Mouse (Mus musculus) left cerebral cortex, adult 11 months (tissue): ENCODE results near the gene Wdr17.

Experiments
- DNase-seq: peaks from one replicate; pipeline ENCODE4 v3.0.0; 2022; ENCODE audit warnings: low spot score

Wdr17 gene

DNA sequence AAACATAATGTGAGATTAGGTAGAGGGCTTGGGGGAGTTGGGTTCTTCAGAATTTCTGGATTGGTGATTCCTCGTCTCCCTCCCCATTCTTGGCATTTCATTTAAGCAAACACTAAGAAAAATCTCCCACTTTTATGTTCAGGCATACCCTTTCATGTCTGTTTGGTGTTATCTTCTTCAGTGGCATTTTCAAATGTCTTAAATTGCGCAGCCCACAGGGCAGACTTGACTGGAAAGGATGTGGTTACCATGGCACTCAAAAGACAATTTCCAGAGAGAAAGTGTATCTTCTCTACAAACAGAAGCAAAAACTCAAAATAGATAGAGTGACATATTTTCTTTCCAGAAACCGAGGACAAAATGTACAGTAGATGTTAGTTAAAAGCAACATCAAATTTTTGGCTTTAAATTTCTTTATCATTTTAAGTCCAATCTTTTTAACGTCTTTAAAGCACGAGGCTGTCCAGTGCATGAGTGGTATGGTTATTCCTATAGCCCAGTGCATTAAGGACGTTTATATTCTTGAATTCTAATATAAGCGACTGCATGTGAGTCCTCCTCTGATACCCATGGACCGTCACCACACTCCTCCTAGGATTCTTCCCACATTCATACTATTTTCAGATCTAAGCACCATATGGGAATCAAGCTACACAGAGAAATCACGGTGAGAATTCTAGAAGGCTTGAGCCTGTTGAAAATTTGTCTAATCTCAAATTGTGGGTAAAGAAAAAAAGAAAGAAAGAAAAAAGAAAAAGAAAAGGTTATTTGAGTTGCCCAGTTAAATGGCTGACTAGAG lies at the start of gene Wdr17:
Gene Wdr17, minus strand, starts transcription at position 198 of the 799 bp plus-strand sequence.
- peak; percentile 60 for DNase-seq

DNA sequence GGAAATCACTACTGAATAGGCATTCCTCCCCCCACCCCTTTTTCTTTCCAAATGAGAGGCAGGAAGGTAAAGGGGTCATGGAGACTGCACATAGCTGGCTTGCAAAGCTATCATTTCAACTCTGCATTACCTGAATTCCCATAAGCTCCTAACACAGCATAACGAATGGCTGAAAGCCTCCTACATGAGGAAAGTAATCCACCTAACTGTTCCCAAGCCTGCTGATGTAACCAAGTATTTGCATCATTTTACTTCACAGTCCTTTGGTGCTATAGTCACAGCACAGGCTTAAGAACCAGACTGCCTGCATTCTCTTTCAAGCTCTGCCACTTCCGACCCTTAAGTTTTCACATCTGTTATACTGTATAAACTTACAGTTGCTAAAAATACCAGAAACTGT lies 45.3 kb upstream of the Wdr17 start:
- no peak for DNase-seq

DNA sequence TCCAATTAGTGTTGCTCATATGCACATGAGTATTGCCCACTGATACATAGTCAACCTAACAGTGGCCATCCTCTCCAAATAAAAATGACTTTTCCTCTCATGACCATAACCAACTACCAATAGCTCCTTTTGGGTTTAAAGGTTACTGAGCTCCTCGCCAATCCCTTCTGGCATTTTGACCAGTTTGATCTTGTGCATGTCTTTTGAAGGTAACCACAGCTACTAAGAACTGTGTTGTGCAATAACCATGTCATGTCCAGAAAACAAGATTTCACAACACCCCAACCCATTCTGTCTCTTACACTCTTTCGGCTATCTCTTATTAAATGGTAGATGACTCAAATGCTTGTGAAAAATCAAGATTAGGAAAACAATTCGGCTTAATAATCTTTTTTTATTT lies 38.0 kb upstream of the Wdr17 start:
- no peak for DNase-seq

DNA sequence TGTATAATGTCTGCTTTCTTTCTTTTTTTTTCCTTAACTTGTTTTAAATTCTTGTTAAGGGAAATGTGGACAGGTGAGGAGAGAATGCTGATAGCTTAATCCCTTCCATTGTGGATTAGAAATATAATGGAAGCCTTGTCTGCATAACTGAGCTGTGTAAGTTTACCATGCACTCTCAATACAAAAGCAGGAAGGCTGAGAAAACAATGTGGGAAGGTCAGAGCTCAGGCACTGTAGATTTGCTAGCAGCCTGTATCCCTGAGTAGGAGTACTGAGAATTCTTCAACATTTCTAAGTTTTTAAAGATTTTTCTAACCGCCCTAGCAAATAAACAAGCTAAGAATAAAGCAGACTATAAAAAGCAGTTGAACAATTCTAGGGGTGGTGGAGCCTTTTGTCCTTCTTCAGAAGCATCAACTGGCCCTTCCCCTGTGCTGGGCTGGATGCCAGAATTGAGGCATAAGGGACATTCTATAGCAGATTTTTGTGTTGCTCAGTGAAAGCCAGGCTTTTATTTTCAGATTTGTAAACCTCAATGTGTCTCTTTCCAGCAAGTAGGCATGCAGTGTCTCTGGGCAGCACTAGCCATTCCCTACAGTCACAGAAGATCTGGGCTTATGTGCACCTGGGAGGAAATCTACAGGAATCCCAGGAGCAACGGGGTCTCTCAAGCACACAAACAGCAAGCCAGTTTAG lies 35.3 kb upstream of the Wdr17 start:
- no peak for DNase-seq

DNA sequence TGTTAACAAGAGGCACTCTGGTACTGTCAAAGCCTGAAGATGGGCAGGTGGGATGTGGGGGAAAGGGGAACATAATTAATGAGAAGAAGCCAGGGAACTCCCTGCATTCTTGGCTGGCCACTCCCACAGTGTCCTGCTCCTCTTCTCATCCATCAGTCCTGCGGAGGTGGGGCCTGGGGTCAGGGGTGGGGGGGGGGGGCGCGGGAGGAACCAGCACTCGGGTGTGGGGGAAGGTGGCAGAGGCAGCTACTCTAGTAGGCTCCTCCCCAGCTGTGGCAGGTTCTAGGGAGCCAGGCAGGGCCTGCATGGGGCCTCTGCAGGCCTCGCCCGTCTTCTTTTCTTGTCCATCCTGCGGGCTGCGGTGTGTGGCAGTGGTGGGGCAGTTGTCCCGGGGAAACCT lies 30.7 kb upstream of the Wdr17 start:
- DNase-seq, result no peak

DNA sequence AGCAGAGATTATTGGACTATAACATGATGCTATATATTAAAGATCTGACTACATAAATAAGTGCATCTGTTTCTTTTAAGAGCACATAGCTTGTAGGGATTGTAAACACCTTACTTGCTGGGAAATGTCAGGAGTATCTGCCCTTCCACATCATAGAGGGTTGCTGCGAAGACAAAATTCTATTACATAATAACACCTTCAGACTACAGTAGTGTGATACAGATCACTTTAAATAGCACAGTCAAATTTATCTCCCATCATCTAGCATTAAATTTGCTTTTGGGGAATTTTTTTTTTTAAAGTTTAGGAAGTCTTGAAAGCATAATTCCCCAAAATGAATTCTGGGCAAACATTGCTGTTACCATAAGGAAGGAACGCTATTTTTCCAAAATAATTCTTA lies 25.9 kb upstream of the Wdr17 start:
- no peak for DNase-seq

- DNase-seq, result no peak
Measured at GRCm38 (mm10) chr8:54899444-54899843, 12.5 kb upstream of the Wdr17 start.

GRCm38 (mm10) chr8:54894637-54895322 lies 7.8 kb upstream of the Wdr17 start:
- no peak for DNase-seq

DNA sequence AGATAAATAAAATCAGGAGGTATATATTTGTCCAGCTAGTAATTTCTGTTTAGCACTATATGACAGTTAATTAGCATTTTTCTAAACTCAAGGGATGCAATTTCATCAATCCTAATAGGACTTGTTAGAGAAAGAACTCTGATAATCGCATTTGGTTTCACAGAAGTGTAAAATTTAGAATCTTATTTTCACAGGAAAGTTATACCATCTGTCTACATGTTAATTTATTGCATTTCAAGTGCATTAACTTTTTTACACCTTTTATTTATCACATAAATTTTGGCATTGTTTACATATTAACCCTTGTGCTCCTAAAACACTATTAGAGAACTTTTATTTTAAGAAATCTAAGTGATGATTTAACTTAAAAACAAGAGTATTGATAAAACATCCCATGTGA lies 7.2 kb upstream of the Wdr17 start:
- DNase-seq, result no peak

DNA sequence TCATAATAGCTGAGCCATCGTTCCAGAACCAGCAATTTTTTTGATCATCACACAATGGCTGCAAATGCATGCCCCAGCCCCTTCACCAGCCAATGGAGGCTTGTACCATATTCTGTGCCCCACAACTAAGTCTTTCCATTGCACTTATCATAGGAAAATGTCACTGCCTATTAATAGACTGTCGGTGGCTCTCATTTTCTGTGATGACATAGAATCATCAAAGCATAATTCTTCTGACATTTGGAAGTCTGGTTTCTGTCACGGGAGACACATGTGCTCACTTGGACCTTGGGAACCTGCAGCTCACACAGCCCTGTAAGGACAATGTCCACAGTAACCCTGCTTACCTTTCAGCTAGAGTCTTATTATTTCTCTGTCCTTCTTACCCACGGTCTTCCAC lies 424 bp downstream of the Wdr17 start:
- no peak for DNase-seq

- DNase-seq, result no peak
Measured at GRCm38 (mm10) chr8:54876458-54876857, 10.5 kb downstream of the Wdr17 start.

DNA sequence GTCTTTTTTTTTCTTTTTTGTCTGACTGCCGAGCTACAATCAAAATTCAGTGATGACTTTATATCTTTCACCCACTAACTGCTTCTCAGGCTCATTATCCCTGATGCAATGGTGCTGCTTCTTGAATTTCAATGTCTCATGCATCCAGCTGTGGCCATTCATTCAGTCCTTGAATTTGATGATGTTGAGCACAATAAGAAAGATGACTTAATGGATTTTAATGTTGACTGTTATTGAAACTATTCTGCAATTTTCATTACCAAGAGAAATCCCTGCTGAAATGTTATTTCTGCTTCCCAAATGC lies 22.3 kb downstream of the Wdr17 start:
- DNase-seq, result no peak

DNA sequence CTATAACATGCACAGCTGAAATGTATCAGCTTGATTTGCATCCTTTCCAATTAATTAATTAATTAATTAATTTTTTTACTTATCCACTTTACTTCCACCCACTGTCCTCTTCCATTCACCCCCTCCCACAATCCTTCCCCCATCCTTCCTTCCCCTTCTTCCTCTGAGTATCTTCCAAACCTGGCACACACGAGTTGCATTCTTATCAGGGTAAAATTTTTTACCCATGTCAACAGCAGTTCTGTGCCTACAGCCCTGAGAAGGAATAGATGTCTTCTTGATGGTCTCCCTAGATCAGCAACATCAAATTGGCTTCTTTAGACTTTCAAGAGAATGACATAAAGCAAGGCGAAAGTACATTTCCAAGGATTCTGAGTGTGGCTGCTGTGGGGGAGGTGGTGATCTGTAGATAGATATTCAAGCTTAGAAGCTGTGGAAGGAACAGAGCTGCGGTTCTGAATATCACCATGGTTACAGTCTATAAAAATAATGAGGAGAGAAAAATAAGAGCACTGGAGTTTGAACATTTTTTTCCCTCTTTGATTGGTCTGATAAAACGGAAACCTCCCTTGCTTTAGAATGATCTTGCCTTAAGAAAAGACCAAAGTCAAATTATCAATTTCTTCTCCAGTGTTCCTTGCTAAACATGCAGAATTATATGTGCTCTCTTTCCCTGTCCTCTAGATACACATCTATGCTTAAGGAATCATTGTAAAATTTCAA lies 22.8 kb downstream of the Wdr17 start:
- peak; percentile 69 for DNase-seq

DNA sequence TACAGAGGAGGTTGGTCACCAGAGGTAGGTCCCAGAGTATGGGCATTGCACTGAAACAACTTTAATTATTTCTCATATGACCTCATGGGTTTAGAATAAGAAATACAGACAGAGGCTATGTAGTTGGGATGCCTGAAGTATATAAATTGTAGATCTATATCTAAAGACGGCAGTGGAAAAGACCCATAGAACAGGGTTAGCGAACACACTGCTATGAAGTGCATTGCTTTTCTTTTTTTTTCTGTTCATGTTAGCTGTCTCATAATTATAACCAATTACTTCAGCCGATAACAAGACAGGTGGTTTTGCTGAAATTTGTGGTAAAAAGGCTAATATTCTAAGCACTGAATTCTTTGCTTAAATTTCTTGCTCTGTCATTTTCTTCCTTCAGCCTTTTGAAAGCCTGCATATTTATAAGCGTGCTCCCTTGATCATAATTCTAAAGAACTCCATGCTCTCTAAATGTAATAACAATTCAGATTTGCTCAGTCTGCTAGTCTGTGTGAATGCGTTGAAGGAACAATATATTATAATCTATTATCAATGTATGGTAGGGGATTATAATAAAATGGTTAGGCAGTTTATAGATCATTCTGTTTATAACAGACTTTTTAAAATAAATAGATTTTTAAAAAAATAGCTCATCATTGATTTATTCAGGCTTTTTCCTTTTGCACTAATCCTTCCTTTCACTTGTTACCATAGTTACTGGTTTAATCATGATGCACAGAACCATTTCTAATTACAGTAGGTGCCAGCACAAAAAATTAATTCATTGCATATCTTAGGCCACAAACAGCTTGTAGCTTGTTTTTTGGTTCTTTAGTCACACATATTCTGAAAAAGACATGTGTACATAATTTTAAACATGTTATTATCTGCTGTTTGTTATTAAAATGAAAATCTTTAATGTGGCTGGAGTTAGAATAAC lies 50.7 kb downstream of the Wdr17 start:
- no peak for DNase-seq

DNA sequence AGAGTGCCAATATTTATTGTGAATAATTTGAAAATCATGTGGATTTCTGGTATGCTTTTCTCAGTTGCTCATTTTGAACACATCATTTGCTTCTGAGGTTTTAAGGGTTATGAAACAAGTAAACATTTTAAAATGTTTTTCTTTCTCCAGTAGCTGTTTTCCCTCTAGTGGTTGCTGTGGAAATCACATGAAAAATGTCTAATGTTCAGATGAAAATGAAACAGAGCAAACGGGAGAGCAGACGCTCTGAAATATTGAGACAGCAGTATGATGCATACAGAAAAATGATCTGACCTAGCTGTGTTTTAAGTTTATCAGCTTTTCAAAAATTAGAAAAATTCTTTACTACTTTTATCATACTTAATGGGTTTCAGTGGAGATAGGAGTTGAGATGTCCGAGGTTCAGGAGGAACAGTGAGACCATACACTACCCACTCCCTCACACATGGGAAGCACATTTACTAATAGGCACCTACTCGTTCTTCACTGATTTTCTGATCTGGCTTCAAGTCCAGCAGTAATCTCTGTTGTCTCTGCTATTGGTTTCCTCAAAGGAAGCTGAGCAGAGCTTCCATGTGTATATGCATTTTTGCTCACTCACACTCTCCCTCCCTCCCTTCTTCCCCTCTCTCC lies 57.1 kb downstream of the Wdr17 start:
- peak; percentile 30 for DNase-seq

- no peak for DNase-seq
Measured at GRCm38 (mm10) chr8:54827974-54828373, 59.0 kb downstream of the Wdr17 start.

DNA sequence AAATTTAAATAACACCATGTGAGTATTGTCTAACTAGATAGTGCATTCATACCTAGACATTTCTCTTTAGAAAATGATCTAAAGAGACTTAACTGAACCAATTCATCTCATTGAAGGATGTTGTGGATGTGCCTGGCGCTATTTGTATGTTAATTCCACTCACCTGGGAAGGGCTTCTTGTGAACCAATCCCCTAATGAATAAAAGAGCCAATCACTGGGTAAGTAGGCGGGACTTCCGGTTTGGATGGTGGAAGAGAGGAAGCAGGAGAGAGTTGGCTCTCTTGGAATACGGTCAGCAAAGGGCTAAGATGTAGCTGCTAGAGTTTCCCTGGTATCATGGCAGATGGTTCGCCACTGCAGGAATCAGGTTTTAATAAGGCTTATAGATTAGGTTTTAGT lies 64.0 kb downstream of the Wdr17 start:
- no peak for DNase-seq

DNA sequence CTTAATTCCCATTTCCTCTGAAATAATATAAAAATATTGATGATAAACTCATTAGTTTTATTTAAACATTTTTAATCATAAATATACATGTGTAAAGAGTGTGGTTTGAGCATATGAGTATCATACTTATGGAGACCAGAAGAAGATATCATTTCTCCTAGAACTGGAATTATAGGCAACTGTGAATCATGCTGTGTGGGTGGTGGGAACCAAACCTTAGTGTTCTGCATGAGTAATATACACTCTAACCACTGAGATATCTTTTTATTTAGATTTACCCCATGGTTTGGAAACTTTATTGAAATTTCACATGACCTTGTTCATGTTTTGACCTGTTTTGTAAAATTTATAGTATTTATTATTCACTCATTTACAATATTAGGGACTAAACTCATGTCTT lies 68.3 kb downstream of the Wdr17 start:
- DNase-seq, result no peak

- no peak for DNase-seq
Measured at GRCm38 (mm10) chr8:54808217-54808616, 78.8 kb downstream of the Wdr17 start.

GRCm38 (mm10) chr8:54806173-54806572 lies 80.8 kb downstream of the Wdr17 start:
- no peak for DNase-seq

- no peak for DNase-seq
Measured at GRCm38 (mm10) chr8:54792699-54793061, 94.3 kb downstream of the Wdr17 start.
